In genomic region chr5:12499037-12499436, GRCm38 (mm10) we compare ENCODE assay signal across 25 mouse cellular contexts.
DNase-seq lines count a peak whose midpoint lies in the region; ATAC-seq lines count a peak whose summit lies in the region.
"Had no signal": no experiment of that assay in that cellular context is flagged by ENCODE, and none has a peak within 500 bp of the region (broad histone marks: within the 10 kb centered on the region; RNA-seq: fewer than 3 reads in every experiment).

No protein-coding gene starts in this region.

- ATAC-seq in forebrain, embryonic 11.5 days (replicated peaks; ENCODE audit: low FRiP score): peak; percentile 36; the same call in 1 of the 2 replicates
- ATAC-seq in forebrain, embryonic 14.5 days: no peak
- no peak for ATAC-seq in heart, embryonic 16.5 days (replicated peaks; ENCODE audit: extremely low read depth, insufficient read depth, low FRiP score)
- peak; percentile 71; the same call in 1 of the 2 replicates for ATAC-seq in kidney, embryonic 16.5 days (ENCODE audit: low FRiP score, low TSS enrichment)
- ATAC-seq: activated CD4-positive, CD25-positive, alpha-beta regulatory T cell, adult 4 months; intestine, postnatal 0 days; liver, postnatal 0 days had no signal

- H3K4me1 ChIP-seq in forebrain, embryonic 11.5 days (replicated peaks; ENCODE audit: control insufficient read depth, insufficient read depth, low read length): no peaks in the 10 kb centered on the region; the same call in 1 of the 2 replicates
- H3K4me1 ChIP-seq in forebrain, embryonic 14.5 days (ENCODE audit: control insufficient read depth, insufficient read depth, low read length): no peaks in the 10 kb centered on the region; the same call in 1 of the 2 replicates
- H3K4me1 ChIP-seq in heart, embryonic 16.5 days (ENCODE audit: control insufficient read depth, insufficient read depth, low read length): peaks cover 22% of the 10 kb centered on the region
- peaks cover 8% of the 10 kb centered on the region; the same call in 1 of the 2 replicates for H3K4me1 ChIP-seq in kidney, embryonic 16.5 days (ENCODE audit: insufficient read depth, low read length)
- H3K4me1 ChIP-seq in limb, embryonic 10.5 days: peaks cover 26% of the 10 kb centered on the region
- H3K4me1 ChIP-seq: neural tube, embryonic 15.5 days had no signal

- H3K9me3 ChIP-seq in forebrain, embryonic 11.5 days (ENCODE audit: control insufficient read depth, low read length): no peaks in the 10 kb centered on the region
- no peaks in the 10 kb centered on the region for H3K9me3 ChIP-seq in forebrain, embryonic 14.5 days (replicated peaks; ENCODE audit: control insufficient read depth, low read length)
- H3K9me3 ChIP-seq in heart, embryonic 16.5 days (replicated peaks; ENCODE audit: control insufficient read depth, low read length): no peaks in the 10 kb centered on the region
- H3K9me3 ChIP-seq in kidney, embryonic 16.5 days (ENCODE audit: low read length): no peaks in the 10 kb centered on the region
- H3K9me3 ChIP-seq in limb, embryonic 10.5 days (replicated peaks): no peaks in the 10 kb centered on the region
- H3K9me3 ChIP-seq: forebrain, embryonic 12.5 days; neural tube, embryonic 15.5 days; stomach, embryonic 15.5 days had no signal

- H3K4me2 ChIP-seq in forebrain, embryonic 11.5 days (ENCODE audit: low read depth, low read length, severe bottlenecking): no peak overlapping the region
- no peak overlapping the region for H3K4me2 ChIP-seq in forebrain, embryonic 14.5 days (ENCODE audit: low read length)
- H3K4me2 ChIP-seq in heart, embryonic 16.5 days (ENCODE audit: low read depth, low read length): no peak overlapping the region
- no peak overlapping the region for H3K4me2 ChIP-seq in kidney, embryonic 16.5 days (replicated peaks; ENCODE audit: low read depth, low read length)
- H3K4me2 ChIP-seq: forebrain, embryonic 12.5 days; liver, embryonic 11.5 days; neural tube, embryonic 15.5 days; stomach, embryonic 15.5 days had no signal

- DNase-seq in forebrain, embryonic 11.5 days (ENCODE audit: low spot score): no peak
- no peak for DNase-seq in forebrain, embryonic 14.5 days (ENCODE audit: low spot score)
- no peak for DNase-seq in heart, adult 18-20 months
- no peak for DNase-seq in kidney, adult 9 months
- DNase-seq in limb, embryonic 10.5 days (ENCODE audit: low spot score): no peak
- DNase-seq: adrenal gland, adult 8-10 months; cerebellum, adult 18-20 months; cerebellum, postnatal 14 days; gastrocnemius, adult 2 months; kidney, postnatal 14 days; liver, postnatal 0 days; right cerebral cortex, adult 18-20 months; right cerebral cortex, postnatal 4 days; thymus, postnatal 36 days had no signal

- no peaks in the 10 kb centered on the region for H3K27me3 ChIP-seq in forebrain, embryonic 11.5 days (ENCODE audit: control insufficient read depth, insufficient read depth, low read length)
- H3K27me3 ChIP-seq in forebrain, embryonic 14.5 days (replicated peaks; ENCODE audit: control insufficient read depth, insufficient read depth, low read length): no peaks in the 10 kb centered on the region
- no peaks in the 10 kb centered on the region for H3K27me3 ChIP-seq in heart, embryonic 16.5 days (ENCODE audit: control insufficient read depth, insufficient read depth, low read length)
- H3K27me3 ChIP-seq in kidney, embryonic 16.5 days (ENCODE audit: insufficient read depth, low read length): no peaks in the 10 kb centered on the region
- H3K27me3 ChIP-seq in limb, embryonic 10.5 days (ENCODE audit: low read depth, poor library complexity, severe bottlenecking): no peaks in the 10 kb centered on the region
- H3K27me3 ChIP-seq: forebrain, embryonic 12.5 days; neural tube, embryonic 15.5 days; stomach, embryonic 15.5 days had no signal

- 88% methylated on average over 5 of the region's 5 CpGs for WGBS in forebrain, embryonic 11.5 days
- WGBS in forebrain, embryonic 14.5 days: 87% methylated on average over 5 of the region's 5 CpGs
- WGBS in heart, embryonic 16.5 days: 83% methylated on average over 5 of the region's 5 CpGs
- WGBS in kidney, embryonic 16.5 days: 89% methylated on average over 5 of the region's 5 CpGs
- WGBS in limb, embryonic 10.5 days: 87% methylated on average over 5 of the region's 5 CpGs

- H3K27ac ChIP-seq in forebrain, embryonic 11.5 days (ENCODE audit: low read depth, low read length): no peak overlapping the region
- no peak overlapping the region for H3K27ac ChIP-seq in forebrain, embryonic 14.5 days (ENCODE audit: low read depth, low read length)
- H3K27ac ChIP-seq in heart, embryonic 16.5 days (ENCODE audit: low read length): peak overlapping the region; percentile 89
- H3K27ac ChIP-seq in kidney, embryonic 16.5 days (ENCODE audit: low read length): no peak overlapping the region
- H3K27ac ChIP-seq in limb, embryonic 10.5 days: peak overlapping the region; percentile 56; the same call in 1 of the 2 replicates
- H3K27ac ChIP-seq: forebrain, embryonic 12.5 days; gastrocnemius, adult 2 months; layer of hippocampus, adult 2 months; macrophage; neural tube, embryonic 15.5 days; stomach, embryonic 15.5 days had no signal

- H3K36me3 ChIP-seq in forebrain, embryonic 11.5 days (ENCODE audit: control insufficient read depth, insufficient read depth, low read length): no peaks in the 10 kb centered on the region
- no peaks in the 10 kb centered on the region for H3K36me3 ChIP-seq in forebrain, embryonic 14.5 days (ENCODE audit: control insufficient read depth, insufficient read depth, low read length)
- H3K36me3 ChIP-seq in heart, embryonic 16.5 days (ENCODE audit: control insufficient read depth, insufficient read depth): no peaks in the 10 kb centered on the region
- no peaks in the 10 kb centered on the region for H3K36me3 ChIP-seq in kidney, embryonic 16.5 days (ENCODE audit: insufficient read depth, low read length)
- H3K36me3 ChIP-seq in limb, embryonic 10.5 days: no peaks in the 10 kb centered on the region
- H3K36me3 ChIP-seq: forebrain, embryonic 12.5 days; neural tube, embryonic 15.5 days; stomach, embryonic 15.5 days had no signal

- no peak overlapping the region for H3K4me3 ChIP-seq in forebrain, embryonic 11.5 days (ENCODE audit: low read depth, low read length)
- H3K4me3 ChIP-seq in forebrain, embryonic 14.5 days (ENCODE audit: low read depth, low read length): no peak overlapping the region
- no peak overlapping the region for H3K4me3 ChIP-seq in heart, embryonic 16.5 days (ENCODE audit: low read length)
- no peak overlapping the region for H3K4me3 ChIP-seq in kidney, embryonic 16.5 days (ENCODE audit: low read length)
- H3K4me3 ChIP-seq in limb, embryonic 10.5 days: no peak overlapping the region
- H3K4me3 ChIP-seq: forebrain, embryonic 12.5 days; gastrocnemius, adult 2 months; layer of hippocampus, adult 2 months; myocyte; neural tube, embryonic 15.5 days; stomach, embryonic 15.5 days had no signal

- no peak overlapping the region for H3K9ac ChIP-seq in forebrain, embryonic 11.5 days (ENCODE audit: low read length)
- no peak overlapping the region for H3K9ac ChIP-seq in forebrain, embryonic 14.5 days (ENCODE audit: low read length)
- H3K9ac ChIP-seq in heart, embryonic 16.5 days (ENCODE audit: low read length): no peak overlapping the region
- H3K9ac ChIP-seq in kidney, embryonic 16.5 days (replicated peaks; ENCODE audit: low read length): no peak overlapping the region
- H3K9ac ChIP-seq: forebrain, embryonic 12.5 days; liver, postnatal 0 days; neural tube, embryonic 15.5 days; stomach, embryonic 15.5 days had no signal

Comparison
In these comparisons a context has a peak if more than half of its experiments do, and no peak if none do; other contexts are left out.
1. ATAC-seq: peak in forebrain, embryonic 11.5 days (single experiment) and kidney, embryonic 16.5 days (single experiment); none in forebrain, embryonic 14.5 days (single experiment) and heart, embryonic 16.5 days (single experiment).
2. H3K27ac ChIP-seq: peak in heart, embryonic 16.5 days (single experiment) and limb, embryonic 10.5 days (single experiment); none in forebrain, embryonic 11.5 days (single experiment), forebrain, embryonic 14.5 days (single experiment) and kidney, embryonic 16.5 days (single experiment).